Mouse (Mus musculus): ENCODE data around the gene Gpatch2.

DNA sequence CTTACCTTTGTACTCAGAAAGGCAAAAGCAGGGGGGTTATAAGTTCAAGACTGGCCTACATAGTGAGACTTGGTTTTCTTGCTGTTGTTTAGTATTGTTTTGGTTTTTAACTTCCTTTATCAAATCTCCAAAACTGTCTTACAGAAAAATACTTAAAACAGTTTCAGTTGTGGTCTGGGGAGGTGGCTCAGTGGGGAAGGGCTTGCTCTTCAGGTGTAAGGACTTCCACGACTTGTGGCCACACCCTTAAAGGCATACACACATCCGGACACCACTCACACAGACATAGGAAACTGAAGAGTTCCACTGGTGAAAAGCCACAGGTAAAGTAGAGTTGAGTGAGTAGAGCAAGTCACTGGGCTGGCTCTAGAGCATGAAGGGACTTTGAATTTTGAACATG, 93.2 kb downstream of the Gpatch2 start:
- TF ChIP-seq GATA1 (IDR thresholded peaks at IDR 0.05; ENCODE audit: low read length): no peak
- TF ChIP-seq TAL1 (IDR thresholded peaks at IDR 0.05; ENCODE audit: low read length): no peak

All from erythroblast, embryonic 14.5 days (primary cell).